Mouse (Mus musculus) layer of hippocampus, adult 11-12 months (tissue): ENCODE results near the gene Ccdc146.
"Not testable (repeated sequence)": the region's sequence is repeated elsewhere in the genome, so short reads cannot be mapped to it uniquely, and the experiment has no call there.

Experiments used
- DNase-seq: peaks from one replicate; pipeline ENCODE4 v3.0.0; 2022; ENCODE audit warnings: low spot score

Ccdc146 gene

DNA sequence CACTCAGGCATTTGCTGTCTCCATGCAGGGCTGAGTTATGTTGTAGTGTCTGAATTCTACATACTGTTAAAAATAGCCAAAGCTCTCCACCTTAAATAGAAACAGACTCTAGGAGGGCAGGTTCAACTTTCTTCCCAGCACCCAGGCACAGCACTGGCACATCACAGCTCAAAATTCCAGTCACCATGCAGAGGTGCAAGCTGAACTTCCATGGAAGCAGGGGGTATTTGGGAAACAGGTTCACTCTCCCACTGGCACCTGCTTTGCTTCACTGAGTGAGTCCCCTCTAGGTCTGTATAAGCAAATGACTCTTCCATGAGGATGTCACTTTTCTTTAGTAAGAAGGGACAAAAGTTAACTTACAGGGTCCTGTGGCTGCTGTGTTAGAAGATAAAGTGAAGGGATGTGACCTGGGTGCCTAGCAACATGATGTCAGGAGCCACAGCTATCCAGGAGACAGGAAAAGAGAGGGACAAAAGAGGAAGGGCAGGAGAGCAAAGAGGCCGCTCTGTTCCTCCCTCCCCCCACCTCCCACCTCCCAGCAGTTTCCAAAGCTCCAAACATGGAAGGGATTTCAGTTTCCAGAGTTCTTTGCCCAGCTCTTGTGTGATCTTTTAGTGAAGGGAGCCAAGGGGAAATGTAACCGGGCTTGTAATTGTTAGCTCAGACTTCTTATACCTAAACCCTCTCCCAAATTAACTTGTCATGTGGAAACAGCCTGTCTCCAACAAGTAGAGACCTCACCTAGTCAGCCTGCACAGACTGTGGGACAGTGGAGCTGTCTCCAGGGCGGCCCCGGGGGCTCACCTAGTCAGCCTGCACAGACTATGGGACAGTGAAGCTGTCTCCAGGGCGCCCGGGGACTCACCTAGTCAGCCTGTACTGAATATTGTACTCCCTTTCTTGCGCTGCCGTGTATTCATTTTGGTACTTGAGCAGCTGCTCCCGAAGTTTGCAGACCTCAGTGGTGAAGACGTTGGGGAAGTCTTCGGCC is 94.5 kb downstream of the Ccdc146 start:
- DNase-seq: no peak

DNA sequence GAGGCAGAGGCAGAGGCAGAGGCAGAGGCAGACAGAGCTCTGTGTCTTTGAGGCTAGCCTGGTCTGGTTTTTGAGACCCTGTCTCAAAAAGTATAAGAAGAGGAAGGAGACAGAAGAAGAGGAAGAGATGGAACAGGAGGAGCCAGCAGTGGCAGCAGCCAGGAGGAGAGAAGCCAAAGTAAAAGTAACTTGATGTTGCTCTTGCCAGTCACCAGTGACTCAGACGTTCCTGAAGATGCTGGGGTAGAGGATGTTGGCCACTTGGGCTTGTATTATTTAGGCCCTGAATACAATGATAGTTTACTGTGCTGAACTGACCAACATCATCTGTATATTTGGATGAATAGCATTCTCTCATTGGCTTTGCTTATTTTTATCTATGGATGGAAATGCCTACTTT is 95.9 kb downstream of the Ccdc146 start:
- no peak for DNase-seq

DNA sequence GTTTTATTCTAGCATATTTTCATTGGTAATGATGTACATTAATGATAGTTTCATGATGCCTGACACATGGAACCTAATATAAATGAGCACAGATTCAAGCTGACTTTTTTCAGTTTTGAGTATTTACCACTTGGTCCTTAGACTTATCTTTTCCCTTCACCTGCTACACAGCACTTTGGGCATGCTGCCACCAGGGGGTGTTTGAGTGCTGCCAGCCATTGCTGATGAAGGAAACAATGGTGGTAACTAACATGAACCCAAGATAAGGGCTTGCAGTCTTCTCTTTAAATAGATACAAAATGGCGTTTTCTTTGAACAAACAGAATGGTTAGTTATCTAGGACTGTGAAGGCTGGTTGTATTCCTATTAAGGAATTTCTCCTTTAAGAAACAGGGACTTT is 98.0 kb downstream of the Ccdc146 start:
- DNase-seq: peak; percentile 43

DNA sequence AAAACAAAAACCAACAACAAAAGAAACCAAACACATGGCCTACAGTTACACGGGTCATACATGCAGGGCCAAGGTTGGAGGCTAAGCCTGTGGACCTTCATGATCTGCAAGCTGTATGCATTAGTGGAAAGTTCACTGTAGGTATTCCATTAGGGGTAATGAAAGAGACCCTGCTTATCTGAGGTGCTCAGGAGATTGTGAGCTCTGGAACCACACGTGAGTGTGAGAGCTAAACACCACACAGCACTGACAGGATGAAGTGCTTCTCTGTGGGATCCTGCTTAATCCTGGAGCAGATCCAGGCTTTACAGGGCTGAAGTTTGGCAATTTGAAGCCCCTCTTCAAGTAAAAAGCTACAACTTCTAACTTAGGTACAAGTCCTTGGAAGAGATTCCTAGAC is 104.3 kb downstream of the Ccdc146 start:
- DNase-seq: no peak

DNA sequence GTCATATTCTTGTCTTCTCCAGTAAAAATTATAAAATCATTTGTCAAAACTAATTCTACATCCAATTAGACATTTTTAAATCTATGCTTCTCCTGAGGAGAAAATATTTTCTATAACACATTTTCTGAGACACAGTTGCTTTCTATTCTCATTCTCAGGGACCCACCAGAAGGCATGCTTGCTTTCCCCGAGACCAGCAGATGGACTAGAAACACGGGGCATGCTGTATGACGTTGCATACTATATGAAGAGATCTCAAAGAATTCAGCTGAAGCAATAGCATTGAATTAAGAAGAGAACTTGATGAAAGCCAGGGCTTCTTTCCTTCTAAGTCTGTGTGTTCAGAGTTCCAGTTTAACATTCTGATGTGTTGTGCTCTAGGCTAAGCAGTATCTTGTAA is 109.8 kb downstream of the Ccdc146 start:
- no peak for DNase-seq

DNA sequence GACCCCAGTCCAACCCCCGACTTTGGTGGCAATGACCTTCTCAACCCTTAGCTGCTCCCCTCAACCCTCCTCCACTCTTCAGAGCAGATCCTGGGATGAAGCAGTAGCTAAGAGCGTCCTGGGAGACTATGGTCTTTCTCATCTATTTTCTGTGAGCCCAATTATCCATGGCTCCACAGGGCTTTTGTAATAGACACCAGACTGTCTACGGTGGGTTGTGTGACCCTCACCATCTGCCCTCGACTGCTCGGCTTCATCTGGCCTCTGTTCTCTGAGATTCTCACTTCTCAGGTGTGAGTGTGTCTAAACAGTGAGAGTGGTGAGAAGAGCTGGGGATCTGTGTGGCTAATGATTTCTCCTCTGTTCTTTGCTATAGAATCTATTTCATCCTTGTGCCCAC is 117.3 kb downstream of the Ccdc146 start:
- no peak for DNase-seq

DNA sequence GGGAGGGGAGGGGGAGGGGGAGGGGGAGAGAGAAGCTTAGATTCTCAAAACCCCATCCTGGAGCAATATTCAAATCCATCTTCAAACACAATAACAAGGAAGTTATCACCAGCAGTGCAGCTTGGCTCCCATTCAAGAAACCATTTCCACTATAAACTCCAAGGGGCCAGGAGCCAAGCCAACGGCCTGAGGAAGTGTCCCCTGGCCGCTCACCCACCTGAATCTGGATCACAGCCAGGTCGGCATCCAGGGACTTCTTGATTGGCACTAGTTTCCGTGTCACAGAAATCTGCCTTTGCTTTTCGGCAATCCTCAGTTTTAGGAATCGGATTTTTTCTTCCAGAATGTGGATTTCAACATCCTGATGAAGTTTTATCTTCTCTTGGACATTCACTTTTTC is 123.5 kb downstream of the Ccdc146 start:
- DNase-seq: no peak

DNA sequence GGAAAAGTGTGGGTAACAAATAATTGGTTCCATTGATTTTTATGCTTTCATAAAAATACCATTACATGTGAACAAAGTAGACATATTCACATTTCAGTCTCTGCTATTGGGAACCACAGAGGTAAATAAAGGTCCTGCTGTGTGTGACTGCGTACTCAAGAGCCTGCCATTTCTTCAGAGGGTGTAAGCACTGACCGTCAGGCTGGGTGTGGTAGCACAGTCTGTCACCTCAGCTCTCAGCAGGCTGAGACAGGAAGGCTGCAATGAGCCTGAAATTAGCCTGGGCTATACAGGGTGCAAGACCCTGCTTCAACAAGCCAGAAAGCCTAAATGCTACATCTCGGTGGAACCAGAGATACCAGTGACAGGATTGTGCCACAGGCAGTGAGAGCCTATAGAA is 124.4 kb downstream of the Ccdc146 start:
- no peak for DNase-seq

DNA sequence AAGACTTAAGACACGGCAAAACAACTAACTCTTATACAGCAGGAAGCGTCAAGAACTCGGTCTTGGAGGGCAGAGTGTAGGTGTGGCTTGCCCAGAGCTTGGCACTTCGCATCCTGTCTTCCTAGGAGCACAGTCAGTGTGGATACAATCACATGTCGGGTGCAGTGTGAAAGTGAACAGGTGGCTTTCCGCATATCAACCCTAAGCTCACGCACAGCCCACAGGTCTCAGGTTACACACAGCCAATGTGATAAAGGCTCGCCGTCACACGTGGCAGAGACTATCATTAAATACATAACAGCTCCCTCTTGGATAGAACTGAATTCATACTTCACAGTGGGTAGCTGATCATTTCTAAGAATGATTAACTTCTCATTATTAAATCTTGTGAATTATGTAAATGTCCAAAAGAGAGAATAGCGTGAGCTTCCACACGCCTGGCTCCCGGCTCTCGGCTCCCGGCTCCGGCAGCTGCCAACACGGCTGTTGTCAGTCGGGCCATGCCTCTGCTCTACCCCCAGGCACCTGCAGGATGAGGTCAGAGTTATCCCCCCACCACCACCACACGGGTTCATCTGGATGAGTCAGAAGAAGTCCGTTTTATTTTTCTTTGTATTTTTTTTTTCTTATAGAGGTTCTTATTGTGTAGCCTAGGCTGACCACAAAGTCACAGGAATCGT is 125.3 kb downstream of the Ccdc146 start:
- no peak for DNase-seq

DNA sequence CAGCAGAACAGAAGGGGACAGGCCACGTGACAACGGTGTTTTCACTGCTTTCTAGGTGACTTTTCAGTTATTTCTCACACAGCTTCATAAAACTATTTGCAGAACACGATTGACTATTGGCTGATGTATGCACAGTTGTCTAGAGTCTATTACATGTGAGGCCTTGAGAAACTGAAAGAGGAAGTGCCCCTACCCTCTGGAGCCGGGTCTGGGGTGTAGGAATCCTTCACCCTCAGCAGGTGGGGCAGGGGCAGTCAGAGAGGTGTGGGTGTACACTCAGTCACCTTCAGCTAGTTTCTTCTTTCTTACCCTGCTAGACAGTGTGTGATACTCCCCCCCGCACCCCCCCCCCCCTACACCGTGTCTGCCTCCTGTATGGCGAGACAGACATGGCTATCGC is 128.8 kb downstream of the Ccdc146 start:
- DNase-seq: no peak

DNA sequence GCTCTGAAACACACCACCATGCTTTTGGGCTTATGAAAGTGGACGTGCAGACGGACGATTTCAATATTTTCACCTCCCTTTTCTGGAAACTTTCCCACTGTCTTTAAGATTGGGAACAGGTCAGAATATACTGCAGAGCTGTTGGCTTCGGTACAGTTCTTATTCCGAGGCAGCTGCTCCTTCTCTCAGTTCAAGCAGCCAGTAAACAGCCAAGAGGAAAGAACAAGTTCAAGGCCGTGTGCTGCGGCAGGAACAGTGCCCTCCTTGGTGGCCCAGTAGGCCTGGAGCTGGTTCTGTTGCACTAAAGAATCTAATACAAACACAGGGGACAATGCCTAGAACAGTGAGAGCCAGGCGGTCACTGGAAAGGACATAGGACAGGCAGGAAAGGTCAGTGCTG is 133.9 kb downstream of the Ccdc146 start:
- DNase-seq: no peak

DNA sequence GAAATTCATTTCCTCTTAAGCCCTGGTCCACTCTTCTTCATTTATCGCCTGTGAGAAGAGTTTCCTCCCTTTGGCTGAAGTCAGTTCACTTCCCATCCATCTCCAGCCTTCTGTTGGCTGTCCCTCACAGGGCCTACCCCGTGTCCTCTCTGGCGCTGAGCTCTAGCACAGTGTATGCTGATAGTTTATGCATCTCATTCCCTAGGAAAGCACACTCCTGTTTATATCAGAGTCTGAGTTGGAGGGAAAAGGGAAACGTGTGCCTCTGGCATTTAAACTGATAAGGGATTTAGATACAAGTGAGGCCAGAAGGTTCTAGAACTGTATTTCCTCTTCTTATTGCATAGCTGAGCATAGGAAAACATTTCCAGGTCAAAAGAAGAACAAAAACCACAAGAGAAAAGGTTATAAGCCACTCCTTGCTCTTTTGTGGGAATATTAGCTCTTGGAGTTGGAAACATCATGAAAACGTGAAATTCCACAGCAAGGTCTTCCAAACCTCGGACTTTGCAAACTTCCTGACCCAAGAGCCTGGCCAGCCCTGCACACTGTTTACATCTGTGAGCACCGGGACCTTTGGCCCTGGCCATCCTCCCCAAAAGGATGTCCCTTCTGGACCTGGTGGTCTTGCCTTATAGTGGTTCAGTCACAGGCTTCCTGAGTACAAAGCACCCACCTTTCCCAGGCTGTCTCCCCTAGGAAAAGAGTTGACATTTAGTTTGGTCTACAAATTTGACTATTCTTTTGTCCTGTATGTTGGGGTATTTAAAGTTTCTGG is 135.6 kb downstream of the Ccdc146 start:
- DNase-seq: no peak

DNA sequence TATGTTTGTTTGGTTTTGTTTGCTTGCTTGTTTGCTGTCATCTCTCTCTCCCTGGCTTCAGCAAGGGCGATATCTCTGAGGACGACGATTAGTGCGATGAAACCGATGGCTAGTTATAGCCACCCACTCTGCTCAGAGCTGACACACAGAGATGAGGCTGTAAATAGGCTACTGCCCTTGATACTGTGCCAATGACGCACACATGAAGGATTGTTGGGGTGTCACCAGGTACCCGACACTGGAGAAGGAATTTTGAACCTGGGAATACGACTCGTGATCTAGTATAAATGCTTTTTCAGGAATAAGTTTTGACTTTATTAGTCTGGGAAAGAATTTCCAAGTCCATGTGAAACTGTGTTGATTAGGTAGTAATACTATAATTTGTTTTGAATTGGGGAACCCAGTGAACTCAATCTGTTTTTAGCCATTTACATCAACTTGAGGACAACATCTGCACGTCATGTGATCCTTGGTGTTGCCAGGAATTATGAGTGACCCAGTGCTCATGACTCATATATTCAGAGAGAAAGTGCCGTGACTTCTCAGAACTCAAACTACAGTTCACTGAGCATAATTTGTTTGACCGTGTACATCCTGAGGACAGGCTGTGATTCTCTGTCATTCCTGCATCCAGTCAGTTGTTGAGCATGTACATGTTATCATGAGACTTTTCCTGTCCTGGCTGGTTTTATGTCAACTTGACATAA is 141.0 kb downstream of the Ccdc146 start:
- no peak for DNase-seq

DNA sequence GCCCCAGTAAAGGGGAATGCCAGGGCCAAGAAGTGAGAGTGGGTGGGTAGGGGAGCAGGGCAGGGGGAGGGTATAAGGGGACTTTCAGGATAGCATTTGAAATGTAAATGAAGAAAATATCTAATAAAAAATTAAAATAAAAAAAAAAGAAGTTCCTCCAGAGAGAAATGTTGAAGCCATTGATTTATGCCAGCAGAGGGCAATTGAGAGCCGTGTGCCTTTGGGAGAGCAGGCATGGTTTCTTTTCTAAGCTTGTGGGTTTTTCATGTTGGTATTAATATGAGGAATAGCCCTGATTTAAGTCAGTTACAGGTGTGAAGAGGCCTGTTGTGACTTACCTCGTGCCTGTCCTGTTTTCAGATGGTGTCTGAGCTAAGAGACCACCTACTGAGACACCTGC is 146.8 kb downstream of the Ccdc146 start:
- not testable (repeated sequence) for DNase-seq

DNA sequence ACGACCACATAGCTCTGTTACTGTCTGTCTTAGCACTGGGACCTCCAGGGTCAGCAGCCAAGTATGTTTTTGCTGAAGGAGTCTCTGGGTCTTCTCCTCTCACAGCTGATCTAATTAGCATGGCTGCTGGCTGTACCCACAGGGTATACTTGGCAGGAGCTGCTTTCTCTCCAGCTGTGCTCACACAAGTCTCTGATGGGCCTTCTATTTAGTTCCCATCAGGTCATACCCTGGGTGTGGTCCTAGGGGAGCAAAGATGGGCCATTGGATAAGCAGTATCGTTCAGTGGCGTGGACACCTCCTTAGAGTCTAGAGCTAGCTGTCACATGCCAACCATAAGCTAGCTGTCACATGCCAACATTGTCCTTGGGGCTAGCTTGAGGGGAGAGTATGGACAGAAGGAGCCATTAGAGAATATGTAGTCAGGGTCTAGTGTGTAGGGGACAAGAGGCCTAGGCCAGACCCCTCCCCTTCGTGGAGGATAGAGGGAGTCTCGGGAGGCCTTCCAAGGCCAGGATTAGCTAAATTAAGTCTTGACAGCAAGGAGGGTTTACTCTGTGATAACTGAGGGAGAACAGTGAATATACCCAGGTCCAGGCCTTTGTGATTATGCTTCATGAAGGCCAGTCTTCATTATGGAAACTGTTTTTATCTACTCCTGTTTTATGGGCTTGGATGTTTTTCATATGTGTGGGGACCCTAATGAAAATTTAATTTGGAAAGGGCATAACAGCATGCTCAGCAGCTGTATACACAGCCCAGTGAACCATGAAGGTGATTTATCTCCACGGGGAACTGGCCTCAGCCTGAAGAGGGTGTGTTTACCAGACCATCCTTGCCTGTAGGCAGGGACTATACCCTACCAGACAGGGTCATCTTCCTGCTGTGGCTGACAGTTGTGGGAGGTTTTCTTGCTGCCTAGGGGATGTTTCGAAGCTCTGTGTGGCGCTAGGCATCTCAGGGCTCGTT is 152.8 kb downstream of the Ccdc146 start:
- DNase-seq: no peak

DNA sequence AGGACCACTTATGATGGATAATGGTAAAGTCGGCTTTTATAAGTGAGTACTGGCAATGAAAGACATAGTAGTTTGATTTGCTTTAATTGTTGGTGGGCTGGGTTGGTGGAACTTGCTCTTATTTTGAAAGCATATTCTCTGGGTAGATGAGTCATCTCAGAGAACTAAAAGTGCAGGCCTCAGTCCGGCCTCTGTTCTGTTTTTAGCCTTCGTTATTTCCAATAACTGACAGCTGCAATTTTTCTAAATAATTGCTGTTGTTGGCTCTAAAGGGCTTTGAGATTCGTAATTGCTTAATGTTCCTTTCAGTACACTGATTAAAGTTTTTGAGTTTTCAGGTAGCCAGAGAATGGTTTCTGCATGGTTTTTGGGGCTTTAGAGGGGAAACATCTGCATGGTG is 153.7 kb downstream of the Ccdc146 start:
- no peak for DNase-seq

DNA sequence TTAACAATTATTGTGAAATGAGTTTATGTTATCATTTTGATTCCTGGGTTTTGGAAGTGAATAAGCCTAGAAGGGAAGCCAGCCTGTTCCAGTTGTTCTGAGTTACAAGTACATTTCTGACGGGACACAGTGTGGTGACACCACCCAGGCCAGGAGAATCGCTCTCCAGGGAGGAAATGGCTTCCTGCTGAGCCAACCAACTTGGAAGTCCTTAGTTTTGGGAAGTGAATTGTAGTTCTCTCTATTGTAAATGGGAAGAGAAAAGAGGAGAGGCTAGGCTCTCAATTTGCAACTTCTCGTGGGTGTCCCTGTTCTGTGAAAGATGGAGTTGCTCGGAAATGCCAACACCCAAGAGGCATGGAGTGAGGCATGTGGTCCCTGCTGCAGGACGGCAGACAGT is 155.0 kb downstream of the Ccdc146 start:
- no peak for DNase-seq

DNA sequence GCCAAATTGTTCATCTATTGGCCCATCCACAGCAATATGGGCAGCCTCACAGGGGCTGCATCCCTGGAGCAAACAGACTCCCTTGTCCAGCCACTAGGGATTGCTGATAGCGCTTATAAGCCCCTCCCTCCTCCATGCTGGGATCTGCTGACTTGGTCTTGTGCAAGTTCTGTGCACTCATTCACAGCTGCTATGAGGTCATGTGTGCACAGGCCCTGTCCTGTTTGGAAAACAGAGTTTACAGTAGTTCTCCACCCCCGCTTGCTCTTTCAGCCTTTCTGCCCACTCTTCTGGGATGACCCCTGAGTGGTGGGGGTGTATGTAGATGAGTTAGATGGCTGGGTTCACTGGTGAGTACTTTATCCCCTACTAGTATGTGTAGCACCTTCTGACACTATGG is 157.4 kb downstream of the Ccdc146 start:
- no peak for DNase-seq

DNA sequence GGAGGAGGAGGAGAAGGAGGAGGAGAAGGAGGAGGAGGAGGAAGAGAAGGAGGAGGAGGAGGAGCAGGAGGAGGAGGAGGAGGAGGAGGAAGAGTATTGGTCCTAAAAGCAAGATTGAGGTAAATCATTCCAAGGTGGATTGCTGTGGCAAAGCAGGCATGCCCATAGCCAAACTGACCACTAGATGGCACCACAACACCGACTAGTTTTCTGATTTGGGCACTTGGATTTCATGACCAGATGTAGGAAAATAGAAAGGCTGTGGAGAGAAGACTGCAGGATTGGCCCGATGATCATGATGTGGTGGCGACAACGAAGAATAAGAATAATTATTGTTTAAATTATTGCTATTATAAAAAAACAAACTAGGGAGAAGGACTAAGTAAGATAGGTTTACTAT is 159.4 kb downstream of the Ccdc146 start:
- DNase-seq: peak; percentile 90

DNA sequence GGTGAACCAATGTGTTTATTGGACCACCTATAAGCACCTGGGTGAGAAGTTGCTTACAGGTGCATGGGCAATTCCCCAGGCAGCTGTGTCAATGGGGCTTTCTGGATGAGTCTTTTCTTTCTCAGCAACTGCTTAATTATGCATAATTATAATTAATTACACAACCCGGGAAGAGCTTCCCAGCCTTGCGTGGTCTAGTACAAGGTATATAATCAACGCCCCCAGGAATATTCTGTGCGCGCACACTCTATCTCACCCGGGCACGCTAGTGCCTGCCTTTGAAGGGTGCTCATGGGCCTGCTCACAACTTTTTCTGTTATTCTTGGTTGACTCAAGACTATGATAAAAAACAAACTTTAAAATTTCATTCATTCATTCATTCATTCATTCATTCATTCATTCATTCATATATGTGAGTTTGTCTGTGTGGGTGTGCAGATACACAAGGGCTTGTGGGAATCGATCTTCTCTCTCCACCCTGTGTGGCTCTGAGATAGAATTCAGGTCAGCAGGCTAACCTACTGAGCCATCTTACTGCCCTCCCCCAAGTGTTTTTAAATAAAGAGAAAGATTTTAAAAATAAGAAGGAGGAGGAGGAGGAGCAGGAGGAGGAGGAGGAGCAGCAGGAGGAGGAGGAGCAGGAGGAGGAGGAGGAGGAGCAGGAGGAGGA is 160.0 kb downstream of the Ccdc146 start:
- no peak for DNase-seq
